Mouse (Mus musculus) G1E (cell line): ENCODE measurements around the gene Pacs2.

ENCODE experiments used
- CTCF ChIP-seq: IDR thresholded peaks from 2 replicates; pipeline ENCODE4 v1.5.1; 2012; ENCODE audit warnings: low read depth, low read length, inconsistent platforms, mixed read lengths
- GATA1 ChIP-seq: IDR thresholded peaks from 2 replicates; pipeline ENCODE4 v1.6.1; 2012; ENCODE audit warnings: borderline replicate concordance, low read length, inconsistent platforms, mixed read lengths
- TAL1 ChIP-seq: conservative IDR thresholded peaks from 2 replicates; pipeline ENCODE4 v1.6.1; 2012; ENCODE audit warnings: low read depth, low read length, inconsistent platforms, mixed read lengths

- TF ChIP-seq GATA1, result no peak
- TF ChIP-seq CTCF, result no peak; the same call in 1 of the 2 replicates
- no peak; the same call in 1 of the 2 replicates for TF ChIP-seq TAL1
Measured at GRCm38 (mm10) chr12:113051628-113052403, 37.5 kb downstream of the Pacs2 start.
